Mouse (Mus musculus) bone marrow macrophage, adult 2 months (primary cell): ENCODE measurements at regions not wholly inside any gene's neighbourhood (a gene's known extent, or its start where the extent isn't known, plus 50 kb on each side); places are given as distances from the start of the nearest gene placed in this dataset.

Experiments
- CTCF ChIP-seq: IDR thresholded peaks from 2 replicates; pipeline ENCODE4 v1.5.1; 2012; ENCODE audit warnings: low read depth, mild to moderate bottlenecking, low read length, moderate library complexity
- POLR2A ChIP-seq: IDR thresholded peaks from 2 replicates; pipeline ENCODE4 v1.6.1; 2012; ENCODE audit warnings: mild to moderate bottlenecking, low read depth, low read length, borderline replicate concordance

DNA sequence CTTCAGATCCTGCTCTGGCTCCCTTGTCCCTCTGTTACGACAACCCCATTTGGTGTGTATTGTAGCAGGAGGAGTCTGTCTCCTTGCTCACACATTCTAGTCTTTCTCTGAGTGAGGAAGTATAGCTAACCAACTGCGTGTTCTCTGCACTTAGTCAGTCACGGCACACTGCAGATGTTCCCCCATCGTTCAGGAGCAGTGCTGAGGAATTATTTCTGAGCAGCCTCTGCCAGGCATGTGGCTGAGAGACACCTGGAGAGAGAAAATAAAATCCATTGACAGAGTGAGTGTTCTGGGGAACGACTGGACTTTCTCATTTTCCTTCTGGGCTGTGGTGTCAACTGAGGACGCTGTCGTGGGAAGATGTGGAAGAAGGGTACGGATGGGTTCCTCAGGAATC lies 54.5 kb upstream of the Gm21915 start:
- TF ChIP-seq CTCF = no peak
- TF ChIP-seq POLR2A = no peak
